Mouse (Mus musculus) Muller cell, postnatal 12 days (primary cell): ENCODE results near the gene Gm14862.
"Not testable (repeated sequence)": the region's sequence is repeated elsewhere in the genome, so short reads cannot be mapped to it uniquely, and the experiment has no call there.

ENCODE experiments used
- DNase-seq: peaks from one replicate; pipeline ENCODE4 v3.0.0-alpha.2; 2015; ENCODE audit errors: inconsistent ontology term

Gene Gm14862

DNA sequence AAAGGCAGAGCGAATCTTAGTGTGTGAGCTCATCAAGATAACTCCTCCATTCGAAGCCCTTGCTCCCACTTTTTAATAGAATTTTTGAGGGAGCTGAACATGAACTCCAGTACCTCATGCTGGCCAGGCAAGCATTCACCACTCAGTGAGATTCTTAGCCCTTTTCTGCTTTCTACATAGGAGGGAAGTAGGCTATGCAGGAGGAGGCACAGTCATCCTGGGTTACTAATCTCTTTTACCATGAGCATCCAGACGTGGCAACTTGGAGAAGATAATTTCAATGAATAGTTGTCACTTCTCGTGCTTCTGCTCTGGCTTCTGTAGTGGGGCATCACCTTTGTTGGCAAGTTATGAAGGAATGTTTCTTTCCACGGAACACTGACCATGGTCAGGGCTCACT lies at the start of gene Gm14862:
TSS of gene Gm14862 (minus strand) at position 134 of the 400 bp plus-strand sequence.
- no peak for DNase-seq

DNA sequence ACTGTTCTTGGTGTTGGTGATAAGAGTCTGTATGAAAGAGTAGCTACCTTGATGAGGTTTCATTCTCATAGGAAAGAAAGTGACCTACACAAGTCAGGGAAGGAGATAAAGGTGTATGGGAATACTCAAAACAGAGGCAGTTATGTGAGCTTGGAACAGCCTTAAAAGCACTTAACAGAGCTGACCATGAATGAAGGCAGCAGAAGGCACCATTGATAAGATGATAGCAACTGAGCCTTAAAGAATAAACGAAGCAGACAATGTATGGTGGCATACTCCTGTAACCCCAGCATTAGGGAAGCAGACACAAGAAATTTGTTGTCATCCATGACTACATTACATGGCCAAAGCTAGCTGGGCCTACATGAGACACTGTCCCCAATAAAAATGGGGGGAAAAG lies 46.8 kb upstream of the Gm14862 start:
- DNase-seq: no peak

DNA sequence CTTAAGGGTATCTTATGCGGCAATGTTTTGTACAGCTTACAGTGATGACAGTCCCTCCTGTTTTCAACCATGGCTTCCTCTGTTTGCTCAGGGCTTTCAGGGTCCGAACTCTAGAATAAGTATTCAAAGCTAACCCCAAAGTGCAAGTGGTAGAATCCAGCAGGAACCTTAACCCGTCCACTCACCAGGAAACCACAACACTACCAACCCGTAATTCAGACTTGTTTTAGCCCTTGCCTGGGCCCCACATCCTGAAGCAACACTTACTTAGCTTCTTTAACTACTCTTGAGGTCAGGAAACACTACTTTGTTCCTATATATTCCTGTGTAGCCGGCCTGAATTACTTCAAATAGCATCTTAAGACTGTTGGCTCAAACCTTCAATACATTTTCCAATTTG lies 46.1 kb upstream of the Gm14862 start:
- no peak for DNase-seq

GRCm38 (mm10) chrX:9298413-9298864 lies 41.7 kb upstream of the Gm14862 start:
- DNase-seq: no peak

GRCm38 (mm10) chrX:9293140-9293829 lies 36.6 kb upstream of the Gm14862 start:
- DNase-seq: not testable (repeated sequence)

DNA sequence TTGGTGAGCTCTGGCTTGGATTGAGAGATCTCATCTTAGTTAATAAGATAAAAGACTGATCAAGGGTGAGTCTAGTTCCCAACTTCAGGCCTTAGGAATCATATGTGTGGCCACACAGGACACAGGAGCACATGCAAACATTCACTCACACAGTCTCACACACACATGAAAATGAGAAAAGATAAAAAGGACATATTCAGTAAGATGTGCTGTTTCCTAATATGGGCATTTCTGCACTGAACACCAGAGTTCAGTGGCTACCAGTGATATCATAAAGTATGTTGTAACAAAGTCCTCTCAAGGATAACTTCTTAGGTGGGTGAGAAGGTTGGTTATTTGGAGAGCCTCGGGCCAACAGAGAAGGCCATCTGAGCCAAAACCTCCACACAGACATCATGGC lies 26.8 kb upstream of the Gm14862 start, which contains the start of gene H2al1m:
TSS of gene H2al1m (plus strand) at position 301 of the 400 bp plus-strand sequence.
- DNase-seq: not testable (repeated sequence)

- DNase-seq: no peak
Measured at GRCm38 (mm10) chrX:9274321-9274720, 17.6 kb upstream of the Gm14862 start.

GRCm38 (mm10) chrX:9273377-9274002 lies 16.8 kb upstream of the Gm14862 start:
- no peak for DNase-seq

DNA sequence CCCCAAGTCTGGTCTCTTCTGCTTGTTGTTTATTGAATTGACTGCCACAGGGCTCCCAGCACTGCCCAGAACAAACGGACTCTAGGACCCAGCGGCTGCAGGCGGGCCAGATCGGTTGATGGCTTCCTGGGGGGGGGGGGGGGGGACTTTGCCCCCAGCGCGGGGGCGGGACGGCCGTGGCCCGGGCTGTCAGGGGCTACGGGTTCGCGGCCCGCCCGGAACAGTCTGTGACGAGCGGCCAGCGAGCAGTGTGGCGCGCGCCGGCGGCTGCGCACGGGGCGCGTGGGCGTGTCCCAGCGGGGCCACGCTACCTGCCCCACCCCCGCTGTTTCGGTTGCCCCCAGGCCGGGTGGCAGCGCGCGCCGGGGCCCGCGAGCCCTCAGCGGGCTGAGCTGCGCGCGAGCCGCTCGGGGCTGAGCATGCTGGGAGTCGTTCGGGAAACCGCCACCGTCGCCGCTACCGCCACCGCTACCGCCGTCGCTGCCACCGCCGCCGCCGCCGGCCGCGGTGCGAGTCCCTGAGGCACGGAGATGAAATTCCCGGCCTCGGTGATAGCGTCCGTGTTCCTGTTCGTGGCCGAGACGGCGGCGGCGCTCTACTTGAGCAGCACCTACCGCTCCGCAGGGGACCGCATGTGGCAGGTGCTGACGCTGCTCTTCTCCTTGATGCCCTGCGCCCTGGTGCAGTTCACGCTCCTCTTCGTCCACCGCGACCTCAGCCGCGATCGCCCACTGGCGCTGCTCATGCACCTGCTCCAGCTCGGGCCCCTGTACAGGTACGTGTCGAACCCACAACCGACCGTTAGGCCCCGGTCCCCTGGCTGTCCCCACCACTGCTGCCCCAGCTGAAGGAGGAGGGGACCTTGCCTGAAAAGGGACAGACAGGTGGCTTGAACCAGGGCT lies 16.0 kb upstream of the Gm14862 start, which contains the start of gene Xk:
TSS of gene Xk (plus strand) at position 297 of the 902 bp plus-strand sequence.
- DNase-seq: peak; percentile 46

DNA sequence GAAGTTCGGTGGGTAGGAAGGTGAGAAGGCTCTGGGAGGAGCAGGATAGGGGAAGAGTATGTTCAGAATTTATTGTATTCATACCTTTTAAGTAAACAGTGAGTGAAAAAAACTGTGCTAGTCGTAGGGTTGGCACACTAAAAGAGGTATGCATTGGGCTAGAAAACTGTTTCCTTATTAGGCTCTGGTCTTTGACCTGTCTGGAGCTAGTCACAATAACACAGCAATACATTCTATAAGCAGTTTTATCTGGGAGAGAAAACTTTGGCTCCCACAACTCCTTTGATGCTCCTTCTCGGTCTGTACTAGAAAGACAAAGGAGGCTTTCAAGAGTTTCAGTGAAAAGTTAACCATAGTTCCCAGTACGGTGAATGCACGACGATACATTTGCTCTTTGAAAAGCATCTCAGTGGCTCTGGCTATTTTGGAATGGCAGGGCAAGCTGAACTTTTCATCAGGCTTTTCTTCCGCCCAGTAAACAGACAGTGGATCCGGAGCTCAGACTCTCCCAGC lies 15.3 kb upstream of the Gm14862 start:
- DNase-seq: peak; percentile 25

GRCm38 (mm10) chrX:9271112-9271511 lies 14.4 kb upstream of the Gm14862 start:
- DNase-seq: no peak

GRCm38 (mm10) chrX:9259267-9259666 lies 2.6 kb upstream of the Gm14862 start:
- no peak for DNase-seq

- DNase-seq: no peak
Measured at GRCm38 (mm10) chrX:9257831-9258230, 1.1 kb upstream of the Gm14862 start.

GRCm38 (mm10) chrX:9254901-9255300 lies 1.8 kb downstream of the Gm14862 start:
- no peak for DNase-seq

- no peak for DNase-seq
Measured at GRCm38 (mm10) chrX:9253990-9254389, 2.7 kb downstream of the Gm14862 start.

DNA sequence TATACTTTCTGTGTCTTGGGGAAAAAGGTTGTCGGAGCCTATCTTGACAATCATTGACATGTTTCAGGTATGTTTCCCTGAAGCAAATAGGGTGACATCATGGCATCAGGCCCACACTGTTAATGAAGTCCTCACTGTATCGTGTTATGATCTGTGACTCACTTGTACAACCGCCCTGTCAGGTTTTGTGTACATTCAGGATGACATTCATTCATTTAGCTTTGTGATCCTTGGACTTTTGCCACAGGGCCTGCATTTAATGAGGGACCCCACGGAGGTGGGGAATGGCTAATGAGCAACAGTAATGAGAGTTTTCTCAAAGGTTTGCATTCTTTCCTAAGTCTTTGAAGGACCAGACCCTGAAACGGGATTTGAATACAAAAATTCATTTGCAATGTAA lies 7.8 kb downstream of the Gm14862 start:
- DNase-seq: peak; percentile 84

DNA sequence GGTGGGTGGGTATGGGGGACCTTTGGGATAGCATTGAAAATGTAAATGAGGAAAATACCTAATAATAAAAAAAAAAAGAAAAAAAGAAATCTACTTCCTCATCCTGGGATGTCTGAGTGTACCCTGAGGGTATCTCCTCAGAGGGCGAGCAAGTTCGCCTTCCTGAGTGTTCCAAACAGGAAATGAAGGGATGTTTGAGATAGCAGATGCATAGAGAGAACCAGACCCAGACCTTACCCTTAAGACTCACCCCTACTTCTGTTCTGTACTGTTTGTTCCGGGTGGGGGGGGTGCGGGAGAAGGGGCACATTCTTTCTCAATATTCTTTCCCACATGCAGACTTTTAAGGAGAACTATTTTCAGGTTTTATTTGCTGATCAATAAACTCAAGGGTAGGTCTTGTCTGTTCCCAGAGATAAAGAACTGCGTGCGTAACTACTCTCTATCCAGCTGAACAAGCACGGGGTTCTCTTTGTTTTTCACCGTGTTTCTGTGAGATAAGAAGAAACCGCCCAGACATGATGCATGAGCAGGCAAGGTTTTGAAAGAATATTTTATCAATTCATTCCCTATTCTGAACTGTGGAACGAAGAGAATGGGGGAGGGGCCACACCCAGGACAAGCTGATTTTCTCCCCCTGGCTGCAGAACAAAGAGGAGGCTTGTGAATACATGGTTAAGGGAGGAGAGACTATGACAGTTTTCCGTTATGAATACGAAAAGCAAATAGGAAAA lies 11.9 kb downstream of the Gm14862 start:
- no peak for DNase-seq

- DNase-seq: no peak
Measured at GRCm38 (mm10) chrX:9243381-9243864, 13.3 kb downstream of the Gm14862 start.

DNA sequence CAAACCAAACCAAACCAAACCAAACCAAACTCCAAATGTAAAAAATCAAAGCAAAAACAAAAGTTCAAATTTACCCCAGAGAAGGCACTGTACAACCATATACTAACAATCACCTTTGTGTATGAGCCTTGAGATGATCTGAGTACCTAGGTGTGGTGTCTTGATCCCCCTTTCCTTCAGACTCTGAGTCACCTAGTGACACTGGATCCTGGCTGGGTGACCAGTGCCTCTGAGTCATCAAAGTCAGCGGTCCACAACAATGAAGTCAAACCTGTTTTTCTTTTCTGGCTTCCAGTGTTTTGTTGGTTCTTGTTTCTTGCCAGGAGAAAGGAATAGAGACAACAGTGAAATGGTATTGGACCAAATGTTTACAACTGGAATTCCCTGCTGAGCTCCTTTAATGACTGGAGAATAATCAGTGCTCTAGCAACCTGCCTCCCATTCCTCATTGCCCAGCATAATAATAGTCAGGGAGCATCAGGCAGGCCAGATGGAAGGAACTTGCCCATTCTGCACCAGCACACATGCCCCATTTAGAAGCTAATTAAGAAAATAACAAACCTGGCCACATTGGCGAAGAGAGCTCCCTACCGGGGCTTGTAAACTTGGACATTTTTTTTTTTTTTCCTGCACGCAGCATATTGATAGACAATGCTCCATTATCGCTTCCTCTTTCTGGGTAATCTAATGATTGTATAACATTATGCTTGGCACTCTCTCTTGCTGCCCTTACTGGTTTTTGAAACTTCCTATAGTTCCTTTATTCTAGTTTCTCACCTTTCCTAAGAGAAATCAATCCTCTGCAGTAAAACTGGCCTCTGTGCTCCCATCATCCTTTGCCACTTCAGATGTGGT lies 15.7 kb downstream of the Gm14862 start:
- DNase-seq: peak; percentile 33

- DNase-seq: no peak
Measured at GRCm38 (mm10) chrX:9227105-9227504, 29.6 kb downstream of the Gm14862 start.
